Mouse (Mus musculus) lung, postnatal 14 days (tissue): ENCODE results near the gene Unc45a.

Experiments used
- DNase-seq: peaks from one replicate; pipeline ENCODE4 v3.0.0; 2021

Gene Unc45a

GRCm38 (mm10) chr7:80276374-80276773 is 64.4 kb downstream of the Unc45a start:
- no peak for DNase-seq
